Mouse (Mus musculus): ENCODE results near the gene Asic2.

Asic2 gene

GRCm38 (mm10) chr11:81005831-81006230, 962.4 kb downstream of the Asic2 start:
- DNase-seq (ENCODE audit: low spot score), result no peak

DNA sequence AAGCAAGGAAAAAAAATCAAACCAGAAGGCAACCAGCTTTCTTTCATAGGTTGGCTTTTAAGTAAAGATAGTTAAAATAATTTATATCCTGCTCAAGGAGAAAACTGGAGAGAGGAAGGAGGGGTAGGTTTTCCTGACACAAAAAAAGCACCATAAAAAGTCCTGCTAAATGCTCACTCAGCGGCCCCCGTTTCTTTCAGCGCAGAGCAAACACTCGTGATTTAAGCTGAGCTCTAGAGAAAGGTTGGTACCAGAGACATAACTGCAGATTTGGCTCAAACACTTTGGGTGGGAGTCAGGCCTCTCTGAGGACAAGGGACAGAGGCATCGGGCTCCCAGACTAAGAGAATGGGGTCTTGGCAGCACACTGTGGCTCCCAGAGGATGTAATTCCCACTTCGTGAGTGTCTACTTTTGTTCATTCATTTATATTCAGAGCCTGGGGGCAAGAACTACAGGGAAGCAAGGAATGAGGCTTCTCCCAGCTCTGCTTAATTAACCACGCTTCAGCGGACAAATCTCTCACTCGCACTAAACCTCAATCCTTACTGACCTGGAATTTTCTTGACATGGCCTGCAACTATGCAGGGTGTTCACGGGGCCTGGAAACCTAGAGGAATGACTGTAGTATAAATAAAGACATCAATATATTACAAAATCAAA, 965.4 kb downstream of the Asic2 start:
- no peak for DNase-seq (ENCODE audit: low spot score)

- no peak for DNase-seq (ENCODE audit: low spot score)
Measured at GRCm38 (mm10) chr11:80995621-80996020, 972.6 kb downstream of the Asic2 start.

DNA sequence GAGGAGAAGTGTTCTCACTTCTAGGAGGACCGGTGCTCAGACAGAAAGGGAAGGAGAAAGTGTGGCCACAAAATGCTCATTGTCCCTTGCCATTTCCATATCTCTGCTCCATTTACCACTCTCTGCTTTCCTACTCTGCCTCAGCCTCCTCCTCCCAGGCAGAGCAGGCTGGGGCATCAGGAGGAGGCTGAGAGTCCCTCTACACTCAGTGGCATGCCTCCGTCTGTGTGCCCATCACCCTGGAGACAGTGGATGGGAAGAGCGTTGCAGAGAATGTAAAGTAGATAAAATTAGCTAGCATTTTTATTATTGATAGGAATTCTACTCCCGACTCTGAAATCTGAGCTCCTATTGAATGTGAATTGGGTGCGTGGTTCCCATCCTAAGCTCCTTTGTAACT, 984.7 kb downstream of the Asic2 start:
- no peak for DNase-seq (ENCODE audit: low spot score)

GRCm38 (mm10) chr11:80976239-80976855, 991.9 kb downstream of the Asic2 start:
- DNase-seq (ENCODE audit: low spot score), result no peak

- no peak for DNase-seq (ENCODE audit: low spot score)
Measured at GRCm38 (mm10) chr11:80974616-80975015, 993.6 kb downstream of the Asic2 start.

- DNase-seq (ENCODE audit: low spot score), result peak; percentile 8
Measured at GRCm38 (mm10) chr11:80973976-80974375, 994.3 kb downstream of the Asic2 start.

DNA sequence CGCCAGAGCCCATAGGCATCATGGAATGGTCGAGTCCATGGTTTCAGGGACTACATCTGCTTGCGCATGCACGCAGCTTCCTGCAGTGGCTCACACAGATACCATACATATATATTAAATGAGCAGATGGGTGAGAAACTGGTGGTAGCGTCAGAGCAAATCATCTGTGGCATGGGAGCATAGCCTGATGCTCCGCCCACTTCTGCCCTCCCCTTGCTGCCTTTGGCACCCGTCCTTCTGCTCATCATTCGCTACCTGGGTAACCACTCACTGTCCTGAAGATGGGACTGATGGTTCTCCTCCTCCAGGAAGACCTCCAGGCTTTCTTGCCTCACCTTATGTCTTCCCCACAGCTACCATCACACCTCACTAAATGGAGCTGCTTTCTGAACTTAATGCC, 995.0 kb downstream of the Asic2 start:
- DNase-seq (ENCODE audit: low spot score), result no peak

DNA sequence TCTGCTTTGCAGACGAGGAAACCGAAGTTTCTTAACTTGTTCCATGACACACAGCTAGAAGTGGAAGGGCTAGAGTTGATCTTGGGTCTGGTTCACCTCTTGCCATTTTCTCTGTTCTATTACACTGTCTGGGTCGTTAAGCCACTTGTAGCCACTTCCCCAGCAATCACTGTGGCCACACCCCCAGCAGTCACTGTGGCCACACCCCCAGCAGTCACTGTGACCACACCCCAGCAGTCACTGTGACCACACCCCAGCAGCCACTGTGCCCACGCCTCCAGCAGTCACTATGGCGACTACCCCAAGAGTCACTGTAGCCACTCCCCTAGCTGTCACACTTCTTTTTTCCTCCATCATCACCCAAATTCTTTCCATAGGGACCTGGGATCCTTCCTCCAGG, 1000.7 kb downstream of the Asic2 start:
- DNase-seq (ENCODE audit: low spot score), result no peak

DNA sequence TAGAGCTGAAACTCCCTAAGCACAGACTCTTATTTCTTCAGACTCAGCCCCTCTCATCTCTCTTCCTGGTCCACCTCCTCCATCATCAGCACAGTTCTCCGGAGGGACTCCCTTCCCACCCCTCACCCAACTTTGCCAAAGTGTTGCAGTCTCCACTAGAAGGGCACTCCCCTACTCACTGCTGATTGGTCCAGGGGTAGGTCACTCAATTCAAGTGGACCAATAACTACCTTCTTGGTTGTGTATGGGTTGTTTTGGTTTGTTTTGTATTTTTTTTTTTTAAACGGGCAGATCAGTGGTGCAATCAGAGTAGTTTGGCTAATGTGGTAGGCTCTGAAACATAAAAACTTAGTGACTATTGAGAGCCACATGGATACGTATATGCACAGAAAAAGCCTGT, 1002.2 kb downstream of the Asic2 start:
- DNase-seq (ENCODE audit: low spot score), result no peak

GRCm38 (mm10) chr11:80961326-80961725, 1006.9 kb downstream of the Asic2 start:
- DNase-seq (ENCODE audit: low spot score), result no peak

DNA sequence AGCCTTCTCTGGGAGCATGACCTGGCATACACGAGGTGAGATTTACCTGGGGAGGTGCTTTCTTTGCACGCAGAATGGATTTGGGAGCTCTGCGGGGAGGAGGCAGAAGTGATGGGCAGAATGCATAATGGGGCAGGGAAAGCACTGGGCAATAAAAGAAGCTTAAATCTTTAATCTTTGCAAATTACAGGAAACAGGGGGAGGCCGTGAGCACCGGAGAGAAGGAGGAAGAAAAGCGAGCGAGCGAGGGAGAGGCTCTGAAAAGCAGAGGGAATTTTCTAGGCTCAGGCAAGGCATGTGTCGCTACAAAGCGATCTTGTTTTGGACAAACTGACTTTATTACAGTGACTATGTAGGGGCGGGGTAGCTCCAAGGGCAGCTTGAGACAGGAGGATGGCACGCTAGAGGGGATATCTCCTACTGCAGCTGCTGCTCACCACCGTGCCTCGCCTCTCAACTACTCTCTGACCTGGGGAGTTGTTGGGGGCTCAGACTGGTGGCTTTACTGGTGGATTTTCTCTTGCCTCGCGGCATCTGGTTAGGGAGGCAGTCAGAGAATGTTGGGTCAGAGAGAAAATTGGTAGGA, 1010.1 kb downstream of the Asic2 start:
- no peak for DNase-seq (ENCODE audit: low spot score)

GRCm38 (mm10) chr11:80955915-80956314, 1012.3 kb downstream of the Asic2 start:
- no peak for DNase-seq (ENCODE audit: low spot score)

DNA sequence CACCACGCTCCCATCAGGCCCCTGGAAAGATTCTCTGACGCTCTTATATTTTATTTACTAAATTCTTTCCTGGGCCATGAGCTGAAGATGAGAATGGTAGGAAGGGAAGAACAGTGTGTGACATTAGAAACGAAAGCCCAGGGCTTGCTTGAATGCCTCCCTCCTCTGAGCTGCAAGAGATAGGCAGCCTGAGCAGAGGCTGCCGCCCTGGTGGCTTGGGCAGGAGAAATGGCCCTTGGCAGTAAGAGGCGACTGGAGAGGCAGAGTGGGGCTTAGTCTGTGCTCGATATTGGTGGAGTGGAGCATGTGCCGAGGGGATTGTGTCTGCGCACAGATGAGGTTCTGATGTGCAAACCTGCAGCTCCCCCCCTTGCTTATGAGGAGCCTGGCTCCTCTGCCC, 1014.1 kb downstream of the Asic2 start:
- DNase-seq (ENCODE audit: low spot score), result no peak

- no peak for DNase-seq (ENCODE audit: low spot score)
Measured at GRCm38 (mm10) chr11:80949068-80949738, 1019.1 kb downstream of the Asic2 start.

GRCm38 (mm10) chr11:80948103-80948502, 1020.2 kb downstream of the Asic2 start:
- no peak for DNase-seq (ENCODE audit: low spot score)

GRCm38 (mm10) chr11:80946163-80946562, 1022.1 kb downstream of the Asic2 start:
- no peak for DNase-seq (ENCODE audit: low spot score)

- DNase-seq (ENCODE audit: low spot score), result no peak
Measured at GRCm38 (mm10) chr11:80923286-80923951, 1044.8 kb downstream of the Asic2 start.

DNA sequence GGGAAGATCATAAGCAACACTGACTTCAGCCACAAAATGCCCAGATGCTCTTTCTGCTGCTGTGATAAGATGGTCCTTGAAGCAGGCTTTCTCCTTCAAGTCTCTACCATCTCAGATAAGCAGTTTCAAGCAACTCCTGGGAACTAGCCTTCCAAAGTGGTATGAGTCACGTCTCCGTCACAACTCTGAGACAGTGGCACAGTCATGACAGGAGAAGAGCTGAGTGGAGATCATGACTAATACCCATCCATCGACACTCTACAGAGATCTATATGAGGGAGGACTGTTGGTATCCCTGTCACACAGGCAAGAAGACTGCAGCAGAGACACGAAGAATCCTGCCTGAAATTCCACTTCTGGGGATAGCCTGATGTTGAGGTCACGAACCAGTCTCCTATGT, 1049.9 kb downstream of the Asic2 start:
- DNase-seq (ENCODE audit: low spot score), result no peak

DNA sequence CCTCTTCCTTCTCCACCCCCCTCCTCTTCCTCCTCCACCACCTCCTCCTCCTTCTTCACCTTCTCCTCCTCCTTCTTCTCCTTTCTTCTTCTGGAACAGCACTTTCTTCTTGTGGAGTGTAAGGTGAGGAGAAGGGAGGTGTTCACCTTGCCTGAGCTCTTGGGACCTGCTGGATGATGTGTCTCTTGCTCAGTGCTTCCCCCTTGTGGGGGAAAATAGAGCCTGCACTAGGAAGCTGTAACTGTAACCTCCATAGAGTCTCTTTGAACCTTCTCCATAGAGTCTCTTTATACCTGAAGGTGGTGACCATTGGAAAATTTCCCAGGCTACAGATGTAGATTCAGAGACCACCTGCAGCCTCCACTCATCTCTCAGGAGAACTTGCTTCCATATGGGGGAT, 1050.6 kb downstream of the Asic2 start:
- DNase-seq (ENCODE audit: low spot score), result no peak

DNA sequence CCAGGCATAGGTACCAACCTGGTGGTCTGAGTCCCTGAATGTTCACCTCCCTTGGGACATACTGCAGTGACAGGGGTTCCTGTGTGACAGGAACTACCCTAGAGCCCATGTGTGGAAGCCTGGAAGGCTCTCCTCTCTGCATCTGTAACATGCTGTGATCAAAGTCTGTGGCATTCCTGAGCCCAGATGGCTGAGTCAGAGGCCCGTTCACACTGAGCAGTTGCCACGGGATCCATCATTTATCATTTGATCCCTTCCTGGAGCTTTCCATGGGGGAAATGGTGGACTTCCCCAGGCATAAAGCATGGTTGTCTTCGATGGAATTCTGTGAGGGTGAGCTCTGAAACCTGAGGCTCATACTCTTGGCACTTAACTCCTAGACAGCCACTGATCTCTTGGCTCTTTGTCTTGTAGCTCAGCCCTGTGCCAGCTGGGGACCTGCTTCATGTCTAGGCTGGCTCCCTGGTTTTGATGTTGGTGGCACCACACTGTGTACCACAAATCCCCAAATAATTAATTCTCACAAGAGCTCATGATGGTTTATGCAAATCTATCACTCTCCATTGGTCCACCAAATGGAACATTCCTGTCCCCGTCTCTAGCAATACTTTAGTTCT, 1054.7 kb downstream of the Asic2 start:
- no peak for DNase-seq (ENCODE audit: low spot score)

- no peak for DNase-seq (ENCODE audit: low spot score)
Measured at GRCm38 (mm10) chr11:80912721-80913120, 1055.5 kb downstream of the Asic2 start.
